Mouse (Mus musculus): Measurements from ENCODE around the gene Arl15. TPM values are rescaled to one million over a fixed set of nuclear protein-coding genes. Genes with fewer than 3 reads are reported as not detected.

Arl15 gene
- polyA plus RNA-seq, 1 experiment from 2014 or later, result 16.7 TPM

GRCm38 (mm10) chr13:114166439-114167183, 372.3 kb downstream of the Arl15 start:
- Histone ChIP-seq H3K27ac (replicated peaks; ENCODE audit: low read depth, low read length) (no peak overlapping the region), H3K4me3 (ENCODE audit: low read depth, low read length) (no peak overlapping the region), H3K27me3 (ENCODE audit: control insufficient read depth, insufficient read depth, low read length) (no peaks in the 10 kb centered on the region), H3K9ac (ENCODE audit: low read length) (no peak overlapping the region), H3K4me1 (ENCODE audit: control insufficient read depth, insufficient read depth, low read length) (no peaks in the 10 kb centered on the region), H3K4me2 (ENCODE audit: low read depth, severe bottlenecking) (no peak overlapping the region), H3K36me3 (ENCODE audit: control insufficient read depth, insufficient read depth, low read length) (no peaks in the 10 kb centered on the region), H3K9me3 (ENCODE audit: control insufficient read depth, low read length) (no peaks in the 10 kb centered on the region)
- DNase-seq (ENCODE audit: low spot score) (peak; percentile 46), ATAC-seq (ENCODE audit: insufficient number of reproducible peaks, low FRiP score, low TSS enrichment, low read depth) (peak; percentile 53; the same call in 1 of the 2 replicates)
- 44% methylated on average over 12 of the region's 12 CpGs for WGBS

GRCm38 (mm10) chr13:114170061-114170460, 375.8 kb downstream of the Arl15 start:
- no peaks in the 10 kb centered on the region for H3K4me1 ChIP-seq (ENCODE audit: control insufficient read depth, insufficient read depth, low read length)
- no peak for DNase-seq (ENCODE audit: low spot score)
- WGBS, result 54% methylated on average over 5 of the region's 5 CpGs
- no peak overlapping the region for H3K9ac ChIP-seq (ENCODE audit: low read length)
- H3K4me3 ChIP-seq (ENCODE audit: low read depth, low read length), result no peak overlapping the region
- no peaks in the 10 kb centered on the region for H3K9me3 ChIP-seq (ENCODE audit: control insufficient read depth, low read length)
- no peak overlapping the region for H3K27ac ChIP-seq (replicated peaks; ENCODE audit: low read depth, low read length)
- H3K36me3 ChIP-seq (ENCODE audit: control insufficient read depth, insufficient read depth, low read length), result no peaks in the 10 kb centered on the region
- H3K27me3 ChIP-seq (ENCODE audit: control insufficient read depth, insufficient read depth, low read length), result no peaks in the 10 kb centered on the region
- ATAC-seq (ENCODE audit: insufficient number of reproducible peaks, low FRiP score, low TSS enrichment, low read depth), result no peak
- no peak overlapping the region for H3K4me2 ChIP-seq (ENCODE audit: low read depth, severe bottlenecking)

GRCm38 (mm10) chr13:114171465-114171864, 377.2 kb downstream of the Arl15 start:
- Histone ChIP-seq H3K36me3 (ENCODE audit: control insufficient read depth, insufficient read depth, low read length) (no peaks in the 10 kb centered on the region), H3K4me3 (ENCODE audit: low read depth, low read length) (no peak overlapping the region), H3K27ac (replicated peaks; ENCODE audit: low read depth, low read length) (no peak overlapping the region), H3K4me1 (ENCODE audit: control insufficient read depth, insufficient read depth, low read length) (no peaks in the 10 kb centered on the region), H3K4me2 (ENCODE audit: low read depth, severe bottlenecking) (no peak overlapping the region), H3K9ac (ENCODE audit: low read length) (no peak overlapping the region), H3K9me3 (ENCODE audit: control insufficient read depth, low read length) (no peaks in the 10 kb centered on the region), H3K27me3 (ENCODE audit: control insufficient read depth, insufficient read depth, low read length) (no peaks in the 10 kb centered on the region)
- 94% methylated on average over 5 of the region's 5 CpGs for WGBS
- DNase-seq (ENCODE audit: low spot score) (no peak), ATAC-seq (ENCODE audit: insufficient number of reproducible peaks, low FRiP score, low TSS enrichment, low read depth) (no peak)

- Histone ChIP-seq H3K27me3 (ENCODE audit: control insufficient read depth, insufficient read depth, low read length) (no peaks in the 10 kb centered on the region), H3K4me3 (ENCODE audit: low read depth, low read length) (no peak overlapping the region), H3K9ac (ENCODE audit: low read length) (no peak overlapping the region), H3K9me3 (ENCODE audit: control insufficient read depth, low read length) (no peaks in the 10 kb centered on the region), H3K36me3 (ENCODE audit: control insufficient read depth, insufficient read depth, low read length) (no peaks in the 10 kb centered on the region), H3K4me1 (ENCODE audit: control insufficient read depth, insufficient read depth, low read length) (no peaks in the 10 kb centered on the region), H3K27ac (replicated peaks; ENCODE audit: low read depth, low read length) (no peak overlapping the region), H3K4me2 (ENCODE audit: low read depth, severe bottlenecking) (no peak overlapping the region)
- 92% methylated on average over 7 of the region's 7 CpGs for WGBS
- DNase-seq (ENCODE audit: low spot score) (no peak), ATAC-seq (ENCODE audit: insufficient number of reproducible peaks, low FRiP score, low TSS enrichment, low read depth) (no peak)
These were observed 393.8 kb downstream of the Arl15 start for GRCm38 (mm10) chr13:114188107-114188506.

DNA sequence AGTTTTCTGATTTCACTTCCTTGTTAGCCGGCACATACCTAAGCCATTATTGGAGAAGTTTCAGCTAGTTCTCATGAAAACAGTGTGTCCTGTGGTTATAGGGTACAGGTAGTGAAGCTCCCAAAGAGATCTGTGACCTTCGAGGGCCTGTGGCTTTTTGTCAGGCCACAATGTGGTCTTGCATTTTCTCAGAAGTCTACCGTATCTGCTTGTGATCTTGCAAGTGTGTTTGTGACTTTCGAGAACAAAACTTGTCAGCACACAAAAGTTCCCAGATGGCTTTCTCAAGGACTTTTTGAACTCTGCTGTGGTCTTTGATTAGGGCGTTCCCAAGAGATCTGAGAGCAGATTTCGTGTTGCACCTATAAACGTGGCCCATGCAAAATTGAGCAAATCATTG, 394.5 kb downstream of the Arl15 start:
- H3K9me3 ChIP-seq (ENCODE audit: control insufficient read depth, low read length), result no peaks in the 10 kb centered on the region
- no peaks in the 10 kb centered on the region for H3K36me3 ChIP-seq (ENCODE audit: control insufficient read depth, insufficient read depth, low read length)
- 88% methylated on average over 7 of the region's 7 CpGs for WGBS
- H3K4me2 ChIP-seq (ENCODE audit: low read depth, severe bottlenecking), result no peak overlapping the region
- no peak overlapping the region for H3K9ac ChIP-seq (ENCODE audit: low read length)
- no peaks in the 10 kb centered on the region for H3K27me3 ChIP-seq (ENCODE audit: control insufficient read depth, insufficient read depth, low read length)
- no peak overlapping the region for H3K4me3 ChIP-seq (ENCODE audit: low read depth, low read length)
- no peaks in the 10 kb centered on the region for H3K4me1 ChIP-seq (ENCODE audit: control insufficient read depth, insufficient read depth, low read length)
- H3K27ac ChIP-seq (replicated peaks; ENCODE audit: low read depth, low read length), result no peak overlapping the region
- DNase-seq (ENCODE audit: low spot score) (no peak), ATAC-seq (ENCODE audit: insufficient number of reproducible peaks, low FRiP score, low TSS enrichment, low read depth) (no peak)

DNA sequence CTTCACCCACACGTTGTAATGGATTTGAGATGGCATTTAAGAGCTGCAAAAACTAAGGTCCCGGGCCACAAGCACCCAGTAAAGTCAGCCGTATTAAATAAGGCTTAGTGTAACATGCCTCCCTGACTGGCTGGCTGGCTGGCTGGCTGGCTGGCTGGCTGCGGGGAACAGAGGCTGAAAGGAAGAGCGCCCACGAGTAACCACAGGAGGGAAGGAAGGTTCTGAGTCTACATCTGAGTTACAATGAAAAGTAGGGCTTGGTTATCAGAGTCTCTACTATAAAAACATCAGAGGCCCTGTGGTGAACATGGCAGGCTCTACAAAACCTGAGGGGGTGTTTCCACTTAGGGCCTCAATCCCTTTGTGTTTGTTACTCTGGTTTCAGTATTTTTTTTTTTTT, 395.1 kb downstream of the Arl15 start:
- no peak overlapping the region for H3K27ac ChIP-seq (replicated peaks; ENCODE audit: low read depth, low read length)
- no peak for ATAC-seq (ENCODE audit: insufficient number of reproducible peaks, low FRiP score, low TSS enrichment, low read depth)
- H3K4me2 ChIP-seq (ENCODE audit: low read depth, severe bottlenecking), result no peak overlapping the region
- no peaks in the 10 kb centered on the region for H3K9me3 ChIP-seq (ENCODE audit: control insufficient read depth, low read length)
- H3K9ac ChIP-seq (ENCODE audit: low read length), result no peak overlapping the region
- no peaks in the 10 kb centered on the region for H3K27me3 ChIP-seq (ENCODE audit: control insufficient read depth, insufficient read depth, low read length)
- H3K4me3 ChIP-seq (ENCODE audit: low read depth, low read length), result no peak overlapping the region
- H3K4me1 ChIP-seq (ENCODE audit: control insufficient read depth, insufficient read depth, low read length), result no peaks in the 10 kb centered on the region
- no peaks in the 10 kb centered on the region for H3K36me3 ChIP-seq (ENCODE audit: control insufficient read depth, insufficient read depth, low read length)
- WGBS, result 67% methylated on average over 6 of the region's 6 CpGs
- DNase-seq (ENCODE audit: low spot score), result no peak

GRCm38 (mm10) chr13:114190898-114191297, 396.6 kb downstream of the Arl15 start:
- Histone ChIP-seq H3K9me3 (ENCODE audit: control insufficient read depth, low read length) (no peaks in the 10 kb centered on the region), H3K4me1 (ENCODE audit: control insufficient read depth, insufficient read depth, low read length) (no peaks in the 10 kb centered on the region), H3K4me3 (ENCODE audit: low read depth, low read length) (no peak overlapping the region), H3K27ac (replicated peaks; ENCODE audit: low read depth, low read length) (no peak overlapping the region), H3K27me3 (ENCODE audit: control insufficient read depth, insufficient read depth, low read length) (no peaks in the 10 kb centered on the region), H3K9ac (ENCODE audit: low read length) (no peak overlapping the region), H3K36me3 (ENCODE audit: control insufficient read depth, insufficient read depth, low read length) (no peaks in the 10 kb centered on the region), H3K4me2 (ENCODE audit: low read depth, severe bottlenecking) (no peak overlapping the region)
- 86% methylated on average over 10 of the region's 10 CpGs for WGBS
- ATAC-seq (ENCODE audit: insufficient number of reproducible peaks, low FRiP score, low TSS enrichment, low read depth) (no peak), DNase-seq (ENCODE audit: low spot score) (no peak)

- ATAC-seq (ENCODE audit: insufficient number of reproducible peaks, low FRiP score, low TSS enrichment, low read depth) (no peak), DNase-seq (ENCODE audit: low spot score) (no peak)
- Histone ChIP-seq H3K27ac (replicated peaks; ENCODE audit: low read depth, low read length) (no peak overlapping the region), H3K9me3 (ENCODE audit: control insufficient read depth, low read length) (no peaks in the 10 kb centered on the region), H3K9ac (ENCODE audit: low read length) (no peak overlapping the region), H3K4me1 (ENCODE audit: control insufficient read depth, insufficient read depth, low read length) (no peaks in the 10 kb centered on the region), H3K27me3 (ENCODE audit: control insufficient read depth, insufficient read depth, low read length) (no peaks in the 10 kb centered on the region), H3K4me3 (ENCODE audit: low read depth, low read length) (no peak overlapping the region), H3K4me2 (ENCODE audit: low read depth, severe bottlenecking) (no peak overlapping the region), H3K36me3 (ENCODE audit: control insufficient read depth, insufficient read depth, low read length) (no peaks in the 10 kb centered on the region)
- WGBS, result 88% methylated on average over 10 of the region's 10 CpGs
These were observed 404.0 kb downstream of the Arl15 start for GRCm38 (mm10) chr13:114198252-114198799.

Measured in limb, embryonic 11.5 days (tissue).